Mouse (Mus musculus): ENCODE measurements around the gene Opcml.

- no peak for TF ChIP-seq CTCF (IDR thresholded peaks at IDR 0.05; ENCODE audit: low read depth)
- TF ChIP-seq EP300 (IDR thresholded peaks at IDR 0.05; ENCODE audit: low read depth): no peak
Observed at GRCm38 (mm10) chr9:28845961-28846570, 1055.5 kb downstream of the Opcml start.
